Mouse (Mus musculus) forebrain, postnatal 0 days (tissue): ENCODE results near the gene Shq1. TPM values are rescaled to one million over a fixed set of nuclear protein-coding genes. Genes with fewer than 3 reads are reported as not detected.

Experiments used
- ATAC-seq: fragments of 200-750 bp; cut with Nextera tagmentation; 2 replicates; pipeline ENCODE4 v1.8.0; 2017; ENCODE audit warnings: mild to moderate bottlenecking, moderate library complexity
- DNase-seq: peaks from one replicate; pipeline ENCODE4 v3.0.0-alpha.2; 2015
- H3K27ac ChIP-seq: fragments of 300-500 bp; sonication (generic); 2 replicates; pipeline ENCODE4 v1.5.1; 2014; ENCODE audit warnings: low read depth, mild to moderate bottlenecking, antibody characterized with exemption, low read length, moderate library complexity, mixed read lengths
- H3K27me3 ChIP-seq: fragments of 300-500 bp; sonication (generic); 2 replicates; pipeline ENCODE4 v1.6.1; 2014; ENCODE audit warnings: mild to moderate bottlenecking, low read length, mixed read lengths; ENCODE audit not compliant: insufficient read depth
- H3K36me3 ChIP-seq: fragments of 300-500 bp; sonication (generic); 2 replicates; pipeline ENCODE4 v1.6.1; 2014; ENCODE audit warnings: mild to moderate bottlenecking, moderate library complexity; ENCODE audit not compliant: insufficient read depth
- H3K4me1 ChIP-seq: fragments of 300-500 bp; sonication (generic); 2 replicates; pipeline ENCODE4 v1.6.1; 2014; ENCODE audit warnings: antibody characterized with exemption; ENCODE audit not compliant: insufficient read depth
- H3K4me2 ChIP-seq: fragments of 300-500 bp; sonication (generic); 2 replicates; pipeline ENCODE4 v1.6.1; 2014; ENCODE audit warnings: low read depth, mild to moderate bottlenecking, moderate library complexity
- H3K4me3 ChIP-seq: fragments of 300-500 bp; sonication (generic); 2 replicates; pipeline ENCODE4 v1.5.1; 2014; ENCODE audit warnings: low read depth, low read length, mixed read lengths
- H3K9ac ChIP-seq: fragments of 300-500 bp; sonication (generic); 2 replicates; pipeline ENCODE4 v1.6.1; 2014; ENCODE audit warnings: mild to moderate bottlenecking
- H3K9me3 ChIP-seq: fragments of 300-500 bp; sonication (generic); 2 replicates; pipeline ENCODE4 v1.6.1; 2016; ENCODE audit warnings: low read length
- CTCF ChIP-seq: sonication (generic); IDR thresholded peaks from 2 replicates; pipeline ENCODE4 v1.5.1; 2016; ENCODE audit warnings: antibody characterized with exemption, control low read depth, low read depth
- WGBS: fragments of 180-500 bp; shearing (Covaris S2); extraction: QIAGEN DNeasy Blood & Tissue Kit; methylation state at CpG from one replicate; pipeline ENCODE4 v1.1.7; 2014; 5-methylcytosine and 5-hydroxymethylcytosine counted together
- polyA plus RNA-seq: library from polyadenylated mRNA; unstranded; fragments of >200 nt; fragmentation: Nextera tagmentation; extraction: Ambion mirVana; gene quantifications from 2 replicates; pipeline ENCODE4 v1.2.1, GENCODE M21; 2015
- total RNA-seq: library from RNA; depleted of rRNA; stranded (reverse); fragments of >200 nt; gene quantifications from 2 replicates; pipeline ENCODE4 v1.2.3, GENCODE M21; 2014

Gene Shq1
- total and polyA plus RNA-seq, 2 experiments from 2014 or later = 4.6 to 5.2 TPM

GRCm38 (mm10) chr6:100622861-100623507 lies 48.0 kb downstream of the Shq1 start:
- H3K9me3 ChIP-seq = no peaks in the 10 kb centered on the region
- 86% methylated on average over 2 of the region's 2 CpGs for WGBS
- no peaks in the 10 kb centered on the region for H3K27me3 ChIP-seq

GRCm38 (mm10) chr6:100620411-100620810 lies 50.5 kb downstream of the Shq1 start:
- Histone ChIP-seq H3K4me3 (no peak overlapping the region), H3K27ac (no peak overlapping the region), H3K4me1 (no peaks in the 10 kb centered on the region), H3K36me3 (no peaks in the 10 kb centered on the region), H3K4me2 (no peak overlapping the region), H3K9ac (no peak overlapping the region), H3K27me3 (no peaks in the 10 kb centered on the region), H3K9me3 (no peaks in the 10 kb centered on the region)
- DNase-seq (no peak), ATAC-seq (no peak)
- no peak for TF ChIP-seq CTCF
- WGBS = 87% methylated on average over 3 of the region's 3 CpGs

More at GRCm38 (mm10) chr6:100622861-100623507, 48.0 kb downstream of the Shq1 start:
- no peak overlapping the region for H3K4me3 ChIP-seq
- H3K4me1 ChIP-seq = no peaks in the 10 kb centered on the region
- ATAC-seq = no peak
- no peaks in the 10 kb centered on the region for H3K36me3 ChIP-seq
- no peak for TF ChIP-seq CTCF
- H3K27ac ChIP-seq = no peak overlapping the region
- no peak overlapping the region for H3K4me2 ChIP-seq
- H3K9ac ChIP-seq = no peak overlapping the region
- DNase-seq = no peak

GRCm38 (mm10) chr6:100619309-100619708 lies 51.6 kb downstream of the Shq1 start:
- H3K9ac ChIP-seq = no peak overlapping the region
- no peaks in the 10 kb centered on the region for H3K36me3 ChIP-seq
- no peaks in the 10 kb centered on the region for H3K27me3 ChIP-seq
- TF ChIP-seq CTCF = no peak
- ATAC-seq = no peak
- 92% methylated on average over 7 of the region's 7 CpGs for WGBS
- H3K4me2 ChIP-seq = no peak overlapping the region
- no peaks in the 10 kb centered on the region for H3K4me1 ChIP-seq
- no peak for DNase-seq
- no peak overlapping the region for H3K4me3 ChIP-seq
- H3K9me3 ChIP-seq = no peaks in the 10 kb centered on the region
- no peak overlapping the region for H3K27ac ChIP-seq

- H3K36me3 ChIP-seq = no peaks in the 10 kb centered on the region
- H3K4me3 ChIP-seq = no peak overlapping the region
- no peaks in the 10 kb centered on the region for H3K9me3 ChIP-seq
- DNase-seq = no peak
- H3K9ac ChIP-seq = no peak overlapping the region
- TF ChIP-seq CTCF = no peak
- H3K4me2 ChIP-seq = no peak overlapping the region
- no peak overlapping the region for H3K27ac ChIP-seq
- no peaks in the 10 kb centered on the region for H3K27me3 ChIP-seq
- no peak for ATAC-seq
- WGBS = 97% methylated on average over 4 of the region's 4 CpGs
- H3K4me1 ChIP-seq = no peaks in the 10 kb centered on the region
These were observed 54.8 kb downstream of the Shq1 start for GRCm38 (mm10) chr6:100616133-100616532.

GRCm38 (mm10) chr6:100613593-100614267 lies 57.2 kb downstream of the Shq1 start:
- no peaks in the 10 kb centered on the region for H3K4me1 ChIP-seq
- H3K4me2 ChIP-seq = no peak overlapping the region
- H3K4me3 ChIP-seq = no peak overlapping the region
- H3K36me3 ChIP-seq = no peaks in the 10 kb centered on the region
- TF ChIP-seq CTCF = no peak
- ATAC-seq (peak; percentile 54), DNase-seq (peak; percentile 18)
- no peaks in the 10 kb centered on the region for H3K9me3 ChIP-seq
- 47% methylated on average over 6 of the region's 6 CpGs for WGBS
- no peak overlapping the region for H3K9ac ChIP-seq
- no peaks in the 10 kb centered on the region for H3K27me3 ChIP-seq
- no peak overlapping the region for H3K27ac ChIP-seq

GRCm38 (mm10) chr6:100610897-100611575 lies 59.9 kb downstream of the Shq1 start:
- DNase-seq (no peak), ATAC-seq (no peak)
- Histone ChIP-seq H3K27ac (no peak overlapping the region), H3K4me1 (no peaks in the 10 kb centered on the region), H3K9me3 (no peaks in the 10 kb centered on the region), H3K4me3 (no peak overlapping the region), H3K9ac (no peak overlapping the region), H3K36me3 (no peaks in the 10 kb centered on the region), H3K27me3 (no peaks in the 10 kb centered on the region), H3K4me2 (no peak overlapping the region)
- no peak for TF ChIP-seq CTCF
- 88% methylated on average over 7 of the region's 7 CpGs for WGBS

GRCm38 (mm10) chr6:100610182-100610581 lies 60.8 kb downstream of the Shq1 start:
- ATAC-seq (no peak), DNase-seq (no peak)
- Histone ChIP-seq H3K27me3 (no peaks in the 10 kb centered on the region), H3K4me2 (no peak overlapping the region), H3K9ac (no peak overlapping the region), H3K9me3 (no peaks in the 10 kb centered on the region), H3K4me3 (no peak overlapping the region), H3K36me3 (no peaks in the 10 kb centered on the region), H3K27ac (no peak overlapping the region), H3K4me1 (no peaks in the 10 kb centered on the region)
- peak; percentile 21; the same call in 1 of the 2 replicates for TF ChIP-seq CTCF
- 77% methylated on average over 7 of the region's 8 CpGs for WGBS
